Mouse (Mus musculus) frontal cortex, postnatal 36 days (tissue): ENCODE results near the gene Gm4787.
"Not testable (repeated sequence)": the region's sequence is repeated elsewhere in the genome, so short reads cannot be mapped to it uniquely, and the experiment has no call there.

Experiments used
- DNase-seq, 2 experiments: peaks; one replicate each; pipeline ENCODE4 v3.0.0; 2022; ENCODE audit warnings: low spot score in 2 of 2

The Gm4787 gene

GRCm38 (mm10) chr12:81379364-81379763 lies at the start of gene Gm4787:
Gene Gm4787 (minus strand): TSS chr12:81379464.
- DNase-seq, result not testable (repeated sequence)

GRCm38 (mm10) chr12:81421846-81422245 lies 42.6 kb upstream of the Gm4787 start, which contains the start of gene Adam4:
Gene Adam4 (minus strand): TSS chr12:81421946.
- DNase-seq, result no peak

GRCm38 (mm10) chr12:81413211-81413610 lies 33.9 kb upstream of the Gm4787 start:
- peak; percentile 13 to 29 for DNase-seq

- no peak for DNase-seq
These were observed 29.7 kb upstream of the Gm4787 start for GRCm38 (mm10) chr12:81408966-81409365.

- peak; percentile 67 to 82 for DNase-seq
These were observed 22.9 kb upstream of the Gm4787 start for GRCm38 (mm10) chr12:81402187-81402586.

- DNase-seq, result no peak
These were observed 45.4 kb downstream of the Gm4787 start for GRCm38 (mm10) chr12:81333841-81334240.

- peak; percentile 66 to 72 for DNase-seq
These were observed 46.3 kb downstream of the Gm4787 start, which contains the start of gene Slc8a3 for GRCm38 (mm10) chr12:81332875-81333421. Gene Slc8a3 (minus strand): TSS chr12:81333180.

- peak; percentile 59 to 60 for DNase-seq
These were observed 47.1 kb downstream of the Gm4787 start for GRCm38 (mm10) chr12:81331937-81332874.

GRCm38 (mm10) chr12:81331046-81331638 lies 48.1 kb downstream of the Gm4787 start:
- DNase-seq, result no peak
